Comparison of ENCODE assay signal across 8 mouse cellular contexts in the genomic region with DNA sequence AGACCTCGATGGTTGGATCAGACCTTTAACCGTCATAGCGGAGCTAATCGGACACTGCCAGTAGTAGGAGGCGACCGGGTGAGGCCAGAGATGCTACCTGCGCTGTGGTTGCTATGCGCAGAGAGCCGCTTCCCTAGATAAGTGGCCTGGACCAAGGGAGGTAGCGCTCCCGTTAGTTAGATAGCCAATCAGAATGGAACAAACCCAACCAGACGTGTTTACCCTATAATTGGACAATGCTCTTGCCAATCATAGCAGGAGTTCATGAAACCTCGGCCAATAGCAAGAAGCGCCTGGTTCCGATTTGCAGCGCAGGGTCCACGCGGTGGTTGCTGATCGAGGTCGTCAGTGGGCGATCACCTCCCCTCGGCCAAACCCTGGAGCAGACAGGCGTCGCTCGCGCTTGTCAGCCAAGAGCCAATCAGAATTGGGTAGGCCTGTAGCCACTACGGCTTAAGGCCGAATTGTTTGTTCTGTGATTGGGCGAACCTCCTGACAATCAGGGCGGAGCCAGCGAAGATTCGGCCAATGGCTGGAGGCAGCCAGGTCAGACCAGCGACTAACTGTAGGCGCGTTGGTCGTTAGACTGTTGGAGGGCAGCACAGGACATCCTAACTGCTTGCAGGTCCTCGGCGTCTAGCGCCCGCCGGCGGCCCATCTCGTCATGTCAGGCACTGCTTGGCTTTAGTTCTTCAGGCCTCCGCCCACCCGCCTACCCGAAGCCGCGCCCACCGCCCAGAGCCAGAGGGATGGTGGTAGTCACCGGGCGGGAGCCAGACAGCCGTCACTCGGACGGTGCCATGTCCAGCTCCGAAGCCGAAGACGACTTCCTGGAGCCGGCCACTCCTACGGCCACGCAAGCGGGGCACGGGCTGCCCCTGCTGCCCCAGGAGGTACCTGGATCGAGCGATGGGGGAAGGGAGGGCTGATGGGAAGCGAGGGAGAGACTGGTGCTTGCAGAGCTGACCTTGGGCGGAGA. TPM values are rescaled to one million over a fixed set of nuclear protein-coding genes. Genes with fewer than 3 reads are reported as not detected.
DNase-seq lines count a peak whose midpoint lies in the region; ATAC-seq and TF ChIP-seq lines count a peak whose summit lies in the region.

Gene Kctd7, plus strand, starts transcription at position 528 of the 979 bp plus-strand sequence.

- H3K27me3 ChIP-seq in forebrain, embryonic 15.5 days = no peaks in the 10 kb centered on the region

- no peak within 1 kb of the TSS for H3K27ac ChIP-seq in ES-E14 (ENCODE audit: insufficient read depth, low read depth, low read length, poor library complexity, severe bottlenecking)
- H3K27ac ChIP-seq in forebrain, embryonic 15.5 days (replicated peaks) = peak within 1 kb of the TSS; percentile 80

- H3K9me3 ChIP-seq in ES-E14 (ENCODE audit: control insufficient read depth, insufficient read depth, low read depth, low read length) = no peaks in the 10 kb centered on the region
- no peaks in the 10 kb centered on the region for H3K9me3 ChIP-seq in forebrain, embryonic 15.5 days

- intact Hi-C loops in heart, postnatal 25 days (cut with DNase I) = loop anchor here (5.0 kb wide), 1 partner anchor 122 kb away; no protein-coding TSS in a partner anchor

- in situ Hi-C loops in ES-E14 (cut with MboI; ENCODE audit: low sequenced_read_pairs in 2 of 2, unreplicated experiment in 2 of 2) = no loop called here

- peak; percentile 94 for DNase-seq in ES-E14 (ENCODE audit: low read depth, low spot score)
- peak; percentile 99 for DNase-seq in cerebellum, adult 11-12 months
- DNase-seq in heart, postnatal 25 days (ENCODE audit: low spot score) = peak; percentile 98
- DNase-seq in layer of hippocampus, adult 18-20 months (ENCODE audit: low spot score in 2 of 2) = peak; percentile 97 to 98
- DNase-seq in lung, adult 2 months = peak; percentile 95
- DNase-seq in thymus, adult 18-20 months = peak; percentile 89 to 95

- peak within 1 kb of the TSS; percentile 85 for H3K4me2 ChIP-seq in forebrain, embryonic 15.5 days (replicated peaks)

- H3K4me3 ChIP-seq in ES-E14 (ENCODE audit: insufficient read depth in 1 of 2, low read depth in 1 of 2, low read length in 2 of 2, poor library complexity in 1 of 2, severe bottlenecking in 1 of 2) = peak within 1 kb of the TSS; percentile 75 to 89
- H3K4me3 ChIP-seq in forebrain, embryonic 15.5 days = peak within 1 kb of the TSS; percentile 68
- H3K4me3 ChIP-seq in lung, adult 2 months (replicated peaks; ENCODE audit: extremely low read depth, low read depth, low read length) = peak within 1 kb of the TSS; percentile 75

- peak; percentile 98 for ATAC-seq in forebrain, embryonic 15.5 days (replicated peaks)
- ATAC-seq in neutrophil, adult 5-6 weeks (ENCODE audit: extremely low read depth, insufficient number of reproducible peaks, low FRiP score, poor library complexity, severe bottlenecking) = peak; percentile 89

- TF ChIP-seq CTCF in lung, adult 2 months (IDR thresholded peaks at IDR 0.05; ENCODE audit: insufficient read depth, low read length) = peak; percentile 18; the same call in 1 of the 2 replicates

- no peaks in the 10 kb centered on the region for H3K36me3 ChIP-seq in ES-E14 (ENCODE audit: control insufficient read depth, insufficient read depth, low read length, poor library complexity, severe bottlenecking)
- H3K36me3 ChIP-seq in forebrain, embryonic 15.5 days = peaks cover 18% of the 10 kb centered on the region; the same call in 1 of the 2 replicates

- H3K4me1 ChIP-seq in ES-E14 (ENCODE audit: control insufficient read depth in 2 of 2, insufficient read depth in 2 of 2, low read length in 2 of 2, poor library complexity in 1 of 2) = no peaks in the 10 kb centered on the region; a peak in 1 of 4 replicates
- H3K4me1 ChIP-seq in forebrain, embryonic 15.5 days = peaks cover 24% of the 10 kb centered on the region
- peaks cover 12% of the 10 kb centered on the region for H3K4me1 ChIP-seq in lung, adult 2 months (ENCODE audit: control insufficient read depth, insufficient read depth, low read length)

- peak within 1 kb of the TSS; percentile 79 for H3K9ac ChIP-seq in ES-E14 (ENCODE audit: insufficient read depth, low read depth, low read length, poor library complexity, severe bottlenecking)
- peak within 1 kb of the TSS; percentile 81 for H3K9ac ChIP-seq in forebrain, embryonic 15.5 days (replicated peaks)

- peak; percentile 81; the same call in 1 of the 2 replicates for TF ChIP-seq POLR2A in lung, adult 2 months (IDR thresholded peaks at IDR 0.05; ENCODE audit: borderline replicate concordance, extremely low read depth, low read depth, low read length)

- under 1% methylated on average over 66 of the region's 66 CpGs for WGBS in forebrain, embryonic 15.5 days
- under 1% methylated on average over 66 of the region's 66 CpGs for WGBS in lung, adult 2 months

TF ChIP-seq in ES-E14, 5 proteins besides CTCF, POLR2A, EP300 and RAD21:
- no peak for TF ChIP-seq ZNF384 (IDR thresholded peaks at IDR 0.05; ENCODE audit: low read depth, low read length)
- TF ChIP-seq HCFC1 (IDR thresholded peaks at IDR 0.05; ENCODE audit: borderline replicate concordance, insufficient read depth, low read length) = 0 out of 2 replicates have a peak, but pooled peaks have one; percentile 44
- TF ChIP-seq ZC3H11A (IDR thresholded peaks at IDR 0.05; ENCODE audit: borderline replicate concordance, low read depth, low read length) = no peak; the same call in 1 of the 2 replicates
- peak; percentile 58; the same call in 1 of the 2 replicates for TF ChIP-seq CHD2 (IDR thresholded peaks at IDR 0.05; ENCODE audit: low read depth, low read length)
- no peak for TF ChIP-seq MAFK (IDR thresholded peaks at IDR 0.05; ENCODE audit: insufficient read depth, low read depth, low read length)

RNA-seq across cellular contexts. Expression of gene Kctd7, which starts in this region (rescaled TPM):
- 1.0 and 1.2 TPM in 2 replicates for total RNA-seq in ES-E14 (2012; rRNA removed)
- 13.5 TPM in 2 replicates for polyA plus RNA-seq in forebrain, embryonic 15.5 days (2015; fragmentation: Nextera tagmentation; extraction: Ambion mirVana)
- total RNA-seq in heart, postnatal 25 days (2021) = 1 to 10 TPM; 2.0 to 2.6 TPM
- 10 to 100 TPM; 12.1 to 16.5 TPM for total RNA-seq in layer of hippocampus, adult 18-20 months (2021)
- 11.2 and 12.0 TPM in 2 replicates for polyA plus RNA-seq in lung, adult 2 months (2012; rRNA removed)
- total RNA-seq in neutrophil, adult 5-6 weeks (2017) = 3.0 and 5.3 TPM in 2 replicates
